Mouse (Mus musculus) MEL (cell line): ENCODE measurements around the gene Ksr1.

Source experiments
- BHLHE40 ChIP-seq: IDR thresholded peaks from 2 replicates; pipeline ENCODE4 v1.6.1; 2012; ENCODE audit warnings: low read depth, mild to moderate bottlenecking, inconsistent platforms, low read length, improper control_type of control experiment, borderline replicate concordance
- CHD1 ChIP-seq: IDR thresholded peaks from 2 replicates; pipeline ENCODE4 v1.6.1; 2012; ENCODE audit warnings: low read depth, mild to moderate bottlenecking, inconsistent platforms, low read length, improper control_type of control experiment
- CTCF ChIP-seq, 3 experiments: IDR thresholded peaks in 2 of 3; conservative IDR thresholded peaks in 1 of 3; 2 replicates each; pipeline ENCODE4 v1.5.1; 2011 to 2012; ENCODE audit warnings: low read length in 3 of 3, low read depth in 2 of 3, mild to moderate bottlenecking in 2 of 3, improper control_type of control experiment in 1 of 3, inconsistent platforms in 1 of 3, mixed read lengths in 1 of 3, moderate library complexity in 1 of 3; ENCODE audit not compliant: control insufficient read depth in 1 of 3, insufficient read depth in 1 of 3, poor library complexity in 1 of 3, severe bottlenecking in 1 of 3
- E2F4 ChIP-seq: IDR thresholded peaks from 2 replicates; pipeline ENCODE4 v1.6.1; 2011; ENCODE audit warnings: low read depth, low read length, improper control_type of control experiment, borderline replicate concordance
- EP300 ChIP-seq, 2 experiments: IDR thresholded peaks; 2 replicates each; pipeline ENCODE4 v1.6.1; 2011; ENCODE audit warnings: improper control_type of control experiment in 2 of 2, low read length in 2 of 2, low read depth in 1 of 2, mild to moderate bottlenecking in 1 of 2
- MAFK ChIP-seq: IDR thresholded peaks from 2 replicates; pipeline ENCODE4 v1.6.1; 2011; ENCODE audit warnings: low read depth, mild to moderate bottlenecking, low read length, improper control_type of control experiment, borderline replicate concordance
- MEF2A ChIP-seq: IDR thresholded peaks from 2 replicates; pipeline ENCODE4 v1.6.1; 2014; ENCODE audit warnings: low read depth, mild to moderate bottlenecking, inconsistent platforms, low read length, improper control_type of control experiment; ENCODE audit not compliant: poor library complexity, insufficient replicate concordance, severe bottlenecking; ENCODE audit errors: extremely low read depth
- POLR2A ChIP-seq, 2 experiments: IDR thresholded peaks; 2 replicates each; pipeline ENCODE4 v1.6.1; 2011 to 2012; ENCODE audit warnings: low read length in 2 of 2, mild to moderate bottlenecking in 2 of 2, control low read depth in 1 of 2, improper control_type of control experiment in 1 of 2, low read depth in 1 of 2, moderate library complexity in 1 of 2; ENCODE audit not compliant: control insufficient read depth in 1 of 2, insufficient read depth in 1 of 2, poor library complexity in 1 of 2

- TF ChIP-seq CTCF (IDR thresholded peaks at IDR 0.05 in 2 of 3, conservative IDR thresholded peaks at IDR 0.05 in 1 of 3; ENCODE audit: control insufficient read depth in 1 of 3, insufficient read depth in 1 of 3, low read depth in 2 of 3, low read length in 3 of 3, poor library complexity in 1 of 3, severe bottlenecking in 1 of 3) (no peak), MAFK (no peak), MEF2A (no peak), EP300 (IDR thresholded peaks at IDR 0.05; ENCODE audit: low read depth in 1 of 2, low read length in 2 of 2) (no peak), POLR2A (IDR thresholded peaks at IDR 0.05; ENCODE audit: control insufficient read depth in 1 of 2, insufficient read depth in 1 of 2, low read depth in 1 of 2, low read length in 2 of 2, poor library complexity in 1 of 2) (no peak), CHD1 (no peak), BHLHE40 (no peak), E2F4 (no peak)
Observed at GRCm38 (mm10) chr11:79129388-79130356, 16.5 kb downstream of the Ksr1 start.
